Mouse (Mus musculus) thymus, postnatal 0 days (tissue): ENCODE results near the gene Cfap299. TPM values are rescaled to one million over a fixed set of nuclear protein-coding genes. Genes with fewer than 3 reads are reported as not detected.

Experiments used
- DNase-seq: peaks from one replicate; pipeline ENCODE4 v3.0.0-alpha.2; 2015; ENCODE audit warnings: low spot score
- microRNA counts: library from miRNA; unstranded; fragments of <30 nt; microRNA quantifications from one replicate; lab custom pipeline; 2015
- microRNA-seq: library from miRNA; unstranded; fragments of <30 nt; microRNA quantifications from one replicate; pipeline ENCODE4, GENCODE M21; 2016; ENCODE audit warnings: borderline number of aligned reads
- polyA plus RNA-seq: library from polyadenylated mRNA; unstranded; fragments of >200 nt; fragmentation: Nextera tagmentation; extraction: Ambion mirVana; gene quantifications from 2 replicates; pipeline ENCODE4 v1.2.1, GENCODE M21; 2015

Cfap299 gene
- polyA plus RNA-seq, 1 experiment from 2014 or later, result 0.55 TPM

DNA sequence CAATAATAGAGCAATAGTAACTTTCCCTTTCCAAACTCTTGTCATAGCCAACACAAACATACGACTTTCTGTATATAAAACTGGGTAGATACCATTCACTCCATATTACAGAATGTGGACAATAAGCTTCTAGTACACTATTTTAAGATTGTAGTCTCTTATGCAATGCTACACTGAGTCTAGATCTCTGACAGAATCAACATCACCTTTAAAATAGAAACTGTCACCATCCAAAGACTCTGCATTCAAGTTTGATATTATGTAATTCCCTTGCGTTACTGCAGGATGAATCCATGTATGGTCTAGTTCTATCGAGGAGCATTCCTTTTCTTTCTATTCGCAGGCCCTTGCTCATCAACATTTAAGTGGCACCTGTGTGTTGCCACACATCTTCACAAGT lies 477.4 kb downstream of the Cfap299 start:
- no peak for DNase-seq

DNA sequence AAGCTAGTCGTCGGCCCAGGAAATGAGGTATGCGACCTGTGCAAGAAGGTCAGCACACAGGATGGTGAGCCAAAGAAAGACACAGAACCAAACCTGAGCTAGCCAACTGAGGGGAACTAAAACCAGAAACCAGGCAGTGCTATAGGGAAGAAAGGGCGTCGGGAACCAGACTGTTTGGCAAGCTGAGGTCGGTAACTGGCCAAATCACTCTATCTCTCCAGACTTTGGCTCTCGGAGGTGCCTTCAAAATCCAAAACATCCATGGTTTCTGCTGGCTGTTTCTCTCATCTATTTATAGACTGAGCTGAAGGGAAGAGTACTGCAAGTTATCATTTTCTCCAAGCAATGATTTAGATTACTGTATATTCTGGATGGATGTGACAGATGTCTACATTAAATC lies 477.9 kb downstream of the Cfap299 start:
- DNase-seq, result no peak

DNA sequence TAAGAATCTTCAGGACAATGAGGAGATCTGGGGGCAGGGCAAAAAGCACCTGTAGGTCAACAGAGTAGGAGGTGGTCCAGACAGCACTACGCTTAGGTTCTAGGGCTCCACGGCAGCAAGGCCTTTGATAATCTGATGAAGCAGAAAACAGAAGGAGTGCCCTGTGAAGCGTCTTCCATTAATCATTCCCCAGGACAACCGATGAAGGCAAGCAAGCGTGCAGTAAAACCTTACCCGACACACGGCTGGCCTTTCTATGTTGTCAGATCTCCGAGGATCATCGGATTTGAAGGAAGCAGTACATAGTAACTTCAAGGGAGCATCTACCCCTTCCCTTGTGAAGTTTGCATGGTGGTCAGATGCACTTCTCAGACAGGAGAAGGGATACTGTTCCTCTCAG lies 478.8 kb downstream of the Cfap299 start:
- no peak for DNase-seq

DNA sequence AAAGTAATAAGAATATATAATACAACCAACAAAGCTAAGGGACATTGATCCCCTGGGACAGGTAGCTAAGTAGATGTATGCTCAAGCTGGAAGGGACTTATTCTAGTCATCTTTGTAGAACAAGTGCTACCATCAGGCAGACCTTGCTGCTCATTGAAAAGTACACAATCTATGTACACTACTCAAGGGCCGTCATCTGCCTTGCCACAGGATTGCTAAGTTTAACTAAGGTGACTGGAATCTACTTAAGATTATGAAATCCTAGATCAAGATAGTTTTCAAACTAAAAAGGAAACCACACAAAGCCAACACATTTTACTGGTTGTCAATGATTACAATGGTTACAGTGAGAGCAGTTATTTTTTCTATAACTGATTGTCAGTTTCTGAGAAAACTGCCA lies 483.3 kb downstream of the Cfap299 start:
- DNase-seq, result no peak

DNA sequence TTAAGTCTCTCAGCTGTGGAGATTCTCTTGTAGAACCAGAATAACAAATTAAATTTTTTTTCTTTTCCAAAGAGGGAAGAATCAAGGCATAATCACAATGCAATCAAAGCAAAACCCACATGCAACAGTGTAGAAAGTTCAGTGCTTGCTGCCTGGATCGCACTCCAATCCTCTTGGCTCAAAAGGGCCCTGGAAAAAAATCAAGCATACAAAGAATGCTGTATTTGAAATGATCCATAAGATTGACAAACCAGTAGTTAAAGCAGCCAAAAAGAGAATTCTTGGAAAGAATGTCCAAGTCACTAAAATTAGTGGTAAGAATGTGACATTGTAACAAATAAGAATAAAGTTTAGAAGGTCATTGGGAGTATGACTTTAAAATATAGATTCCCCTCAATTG lies 486.2 kb downstream of the Cfap299 start:
- no peak for DNase-seq

DNA sequence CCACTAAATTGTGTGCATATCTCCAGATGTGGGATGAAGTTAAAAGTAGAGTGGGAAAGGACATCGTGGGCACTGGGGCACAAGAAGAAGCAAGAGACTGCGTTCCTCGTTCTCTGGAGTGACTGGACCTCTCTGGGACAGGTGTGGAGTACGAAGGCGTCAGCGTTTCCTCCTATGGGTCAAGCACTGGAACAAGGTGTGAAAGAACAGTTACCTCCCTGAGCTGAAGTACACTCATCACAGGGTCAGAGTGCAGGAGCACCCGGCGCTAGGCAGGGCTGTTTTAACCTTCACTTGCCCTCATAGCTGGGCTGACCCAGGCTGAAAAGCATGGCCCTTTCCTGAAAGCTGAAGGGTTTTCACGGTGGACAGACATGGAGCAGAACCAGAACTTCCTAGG lies 504.7 kb downstream of the Cfap299 start:
- no peak for DNase-seq

DNA sequence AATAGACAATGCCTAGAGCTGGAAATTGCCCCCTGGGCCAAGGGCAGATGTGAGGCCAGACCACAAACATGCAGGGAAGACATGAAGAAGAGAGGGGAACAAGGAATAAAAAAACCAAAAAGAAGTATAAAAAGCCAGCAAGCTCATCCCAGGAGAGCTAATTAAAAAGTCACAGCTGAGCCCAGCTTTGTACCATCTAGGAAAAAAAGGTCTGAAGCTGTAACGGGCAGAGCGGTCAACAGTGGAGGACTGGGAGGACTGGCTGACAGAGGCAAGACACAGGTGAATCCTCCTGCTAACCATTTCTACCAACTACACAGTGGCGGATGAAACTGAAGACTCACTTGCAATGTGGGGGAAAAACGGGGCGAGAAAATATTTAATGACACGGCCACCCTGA lies 505.2 kb downstream of the Cfap299 start:
- DNase-seq, result no peak

DNA sequence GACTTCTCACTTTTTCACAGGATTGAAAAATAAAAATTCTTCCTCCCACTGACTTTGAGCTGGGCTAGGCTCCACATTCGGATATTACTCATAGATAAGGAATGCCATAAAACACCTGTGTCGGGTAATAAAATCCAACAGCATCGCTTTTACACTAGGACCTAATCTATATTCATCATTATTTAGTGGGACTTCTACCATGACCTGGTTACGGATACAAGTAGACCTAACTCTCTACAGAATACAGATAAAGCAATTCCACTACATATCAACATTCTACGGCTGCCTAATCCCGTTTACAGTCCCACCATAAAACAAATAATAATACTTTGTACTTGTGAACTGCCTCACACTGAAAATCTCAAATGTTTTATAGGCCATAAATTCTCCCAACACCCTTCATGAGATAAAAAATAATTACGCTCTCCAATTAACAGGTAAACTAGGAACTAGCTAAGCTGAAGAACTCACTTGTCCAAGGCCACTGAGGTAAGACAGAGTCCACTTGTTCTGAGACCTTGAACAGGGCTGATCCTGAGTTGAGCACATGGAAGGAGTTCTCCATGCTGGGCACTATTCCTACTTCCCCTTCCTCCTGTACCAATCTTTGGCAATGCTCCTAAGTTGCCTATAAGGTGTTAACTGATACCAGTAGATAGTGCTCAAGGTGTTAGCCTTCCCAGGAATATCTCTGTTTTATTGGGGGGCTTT lies 513.7 kb downstream of the Cfap299 start:
- DNase-seq, result no peak

DNA sequence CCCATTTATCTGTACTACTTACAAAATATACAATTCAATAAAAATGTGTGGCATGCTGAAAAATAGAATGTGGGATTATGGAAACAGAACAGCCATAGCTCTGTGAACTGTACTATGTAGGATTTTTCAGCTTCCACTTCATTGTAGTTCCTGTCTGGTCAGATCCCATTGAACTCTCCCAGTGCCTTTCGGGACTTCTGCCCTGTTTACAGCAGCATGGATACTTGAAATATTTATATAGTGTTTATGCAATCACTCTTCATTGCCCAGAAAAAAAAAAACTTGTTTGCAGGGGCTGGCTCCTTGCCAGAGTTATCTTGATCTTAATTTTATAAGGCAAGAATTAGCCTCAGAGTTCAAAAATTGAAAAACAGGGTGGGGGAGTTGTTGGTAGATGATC lies 515.6 kb downstream of the Cfap299 start:
- no peak for DNase-seq

MicroRNA genes within 50 kb of the gene (microRNA counts, 519-probe panel; counts per million panel counts)
- microRNA mmu-miR-703 (lab: Ali Mortazavi, UCI), result 473 counts per million, percentile 71 among the panel's probes with 10 or more counts

Small RNA genes lying within 50 kb of the gene (microRNA-seq; reads per million reads assigned to microRNA genes)
- gene Mir703, result not detected

Other genes with a start within 250 kb of the Cfap299 start
- gene Prdm8, start 162.1 kb upstream of the Cfap299 start, polyA plus RNA-seq, result not detected in 2 replicates
- 0.05 TPM in 1 of 2 replicates, not detected in the other for gene Fgf5, start 75.1 kb upstream of the Cfap299 start, polyA plus RNA-seq
- not detected in 2 replicates for gene Gm11111, start 223.4 kb downstream of the Cfap299 start, polyA plus RNA-seq